30 mouse cellular contexts compared by ENCODE assay signal in genomic region chr1:93581545-93581944, GRCm38 (mm10).
"Had no signal": no experiment of that assay in that cellular context is flagged by ENCODE, and none has a peak within 500 bp of the region (broad histone marks: within the 10 kb centered on the region; RNA-seq: fewer than 3 reads in every experiment).

No protein-coding gene starts in this region.

- H3K27me3 ChIP-seq: heart, embryonic 12.5 days; heart, embryonic 13.5 days; heart, embryonic 15.5 days; hindbrain, embryonic 12.5 days; hindbrain, embryonic 13.5 days; hindbrain, embryonic 15.5 days; intestine, embryonic 15.5 days; kidney, embryonic 15.5 days had no signal

- H3K4me3 ChIP-seq: heart, embryonic 12.5 days; heart, embryonic 13.5 days; heart, embryonic 15.5 days; hindbrain, embryonic 10.5 days; hindbrain, embryonic 12.5 days; hindbrain, embryonic 13.5 days; hindbrain, embryonic 15.5 days; intestine, embryonic 15.5 days; kidney, embryonic 15.5 days; layer of hippocampus, adult 2 months; left cerebral cortex, adult 2 months had no signal

- H3K36me3 ChIP-seq: hindbrain, embryonic 10.5 days had no signal

- H3K9me3 ChIP-seq: heart, embryonic 12.5 days; heart, embryonic 15.5 days; hindbrain, embryonic 10.5 days; hindbrain, embryonic 12.5 days; hindbrain, embryonic 13.5 days; hindbrain, embryonic 15.5 days; intestine, embryonic 15.5 days; kidney, embryonic 15.5 days had no signal

- H3K4me2 ChIP-seq: heart, embryonic 12.5 days; heart, embryonic 13.5 days; heart, embryonic 15.5 days; hindbrain, embryonic 12.5 days; hindbrain, embryonic 13.5 days; hindbrain, embryonic 14.5 days; hindbrain, embryonic 15.5 days; intestine, embryonic 15.5 days; kidney, embryonic 15.5 days had no signal

- H3K27ac ChIP-seq: heart, embryonic 13.5 days; heart, embryonic 15.5 days; hindbrain, embryonic 10.5 days; hindbrain, embryonic 12.5 days; hindbrain, embryonic 13.5 days; hindbrain, embryonic 14.5 days; hindbrain, embryonic 15.5 days; hindbrain, postnatal 0 days; intestine, embryonic 15.5 days; kidney, embryonic 15.5 days; kidney, postnatal 0 days; layer of hippocampus, adult 2 months; left cerebral cortex, adult 2 months had no signal

- H3K9ac ChIP-seq: heart, embryonic 12.5 days; heart, embryonic 13.5 days; heart, embryonic 15.5 days; hindbrain, embryonic 12.5 days; hindbrain, embryonic 13.5 days; hindbrain, embryonic 14.5 days; hindbrain, embryonic 15.5 days; intestine, embryonic 15.5 days; kidney, embryonic 15.5 days had no signal

- DNase-seq: heart, postnatal 10 days; heart, postnatal 14 days; heart, postnatal 36 days; heart, postnatal 4 days; kidney, adult 11 months; kidney, adult 18-20 months; kidney, adult 2 months; kidney, adult 8-10 months; kidney, adult 9 months; kidney, postnatal 10 days; kidney, postnatal 14 days; kidney, postnatal 25 days; kidney, postnatal 36 days; kidney, postnatal 4 days; layer of hippocampus, adult 9-11 months; layer of hippocampus, postnatal 36 days had no signal

- H3K4me1 ChIP-seq: heart, embryonic 12.5 days; heart, embryonic 13.5 days; heart, embryonic 15.5 days; hindbrain, embryonic 10.5 days; hindbrain, embryonic 12.5 days; hindbrain, embryonic 13.5 days; hindbrain, embryonic 15.5 days; intestine, embryonic 15.5 days; kidney, embryonic 15.5 days had no signal
